Mouse (Mus musculus) urinary bladder, adult 2 months (tissue): ENCODE results near the gene Apoc4. TPM values are rescaled to one million over a fixed set of nuclear protein-coding genes. Genes with fewer than 3 reads are reported as not detected.

ENCODE experiments used
- DNase-seq: peaks from one replicate; pipeline ENCODE4 v3.0.0; 2022; ENCODE audit warnings: low spot score
- polyA plus RNA-seq: library from polyadenylated mRNA; depleted of rRNA; stranded (reverse); fragments of >200 nt; gene quantifications from 2 replicates; pipeline ENCODE4 v1.2.3, GENCODE M21; 2012; rRNA removed

The Apoc4 gene
- polyA plus RNA-seq, 1 experiment = 0.19 TPM

DNA sequence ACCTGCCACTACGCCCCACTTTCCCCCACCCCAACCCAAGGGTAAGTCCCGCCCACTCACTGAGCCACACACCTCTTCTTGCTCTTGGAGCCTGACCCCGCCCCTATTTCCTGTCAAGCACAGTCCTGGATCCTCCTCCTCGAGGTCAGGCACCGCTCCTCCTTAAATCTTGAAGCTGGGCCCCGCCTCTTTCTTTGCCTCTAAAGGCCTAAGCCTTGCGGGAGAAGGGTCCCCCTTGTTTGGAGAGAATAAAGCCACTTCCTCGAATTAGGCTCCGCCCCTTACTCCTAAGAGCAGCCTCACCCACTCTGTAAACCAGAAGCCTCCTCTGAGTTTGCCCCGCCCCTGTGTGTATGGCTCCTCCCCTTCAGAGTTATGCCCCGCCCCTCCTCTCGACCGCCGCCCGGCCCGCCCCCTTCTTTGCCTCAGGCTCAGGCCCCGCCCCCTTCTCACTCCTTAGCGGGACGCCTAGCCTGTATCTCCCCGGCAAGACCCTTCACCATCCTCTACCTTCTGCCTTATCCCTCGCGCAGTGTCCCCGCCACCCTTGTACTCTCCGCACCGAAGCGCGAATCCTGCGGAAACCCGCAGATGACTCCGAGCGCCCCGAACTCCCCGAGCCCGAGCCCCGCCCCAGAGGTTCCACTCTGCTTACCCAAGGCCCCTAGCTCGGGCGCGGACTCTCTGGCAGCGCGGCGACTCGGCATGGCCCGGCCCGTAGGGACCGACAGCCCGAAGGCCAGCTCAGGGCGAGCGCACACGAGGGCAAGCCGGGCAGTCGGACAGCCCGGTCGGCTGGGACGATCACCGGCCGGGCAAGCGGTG is 52.5 kb downstream of the Apoc4 start:
- DNase-seq = peak; percentile 82

DNA sequence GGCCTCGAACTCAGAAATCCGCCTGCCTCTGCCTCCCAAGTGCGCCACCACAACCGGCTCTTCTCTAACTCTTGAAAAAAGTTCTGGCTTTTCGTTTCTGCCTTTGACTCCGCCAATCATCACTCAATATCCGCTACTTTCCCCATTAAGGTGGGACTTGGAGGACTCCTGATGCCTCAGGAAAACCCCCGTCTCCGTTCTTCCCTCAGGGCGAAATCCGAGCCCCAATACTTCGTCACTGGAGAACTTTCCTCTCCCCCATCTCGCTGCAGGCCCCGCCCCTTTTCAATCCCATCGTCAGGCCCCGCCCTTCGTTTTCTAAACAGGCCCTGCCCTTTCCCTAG is 53.1 kb downstream of the Apoc4 start:
- no peak for DNase-seq

Other genes with a start within 250 kb of the Apoc4 start
- 13.3 and 19.4 TPM in 2 replicates for gene Mark4, start 222.7 kb downstream of the Apoc4 start, polyA plus RNA-seq
- 8.4 and 10.2 TPM in 2 replicates for gene Exoc3l2, start 218.1 kb downstream of the Apoc4 start, polyA plus RNA-seq
- gene Bloc1s3, start 173.1 kb downstream of the Apoc4 start, polyA plus RNA-seq = 6.6 and 7.4 TPM in 2 replicates
- 58.7 and 77.3 TPM in 2 replicates for gene Trappc6a, start 173.1 kb downstream of the Apoc4 start, polyA plus RNA-seq
- gene Nkpd1, start 163.6 kb downstream of the Apoc4 start, polyA plus RNA-seq = 1.5 and 1.6 TPM in 2 replicates
- gene Ppp1r37, start 118.4 kb downstream of the Apoc4 start, polyA plus RNA-seq = 61.4 and 64.8 TPM in 2 replicates
- 6.2 and 7.0 TPM in 2 replicates for gene Zfp296, start 104.2 kb downstream of the Apoc4 start, polyA plus RNA-seq
- gene Gemin7, start 103.9 kb downstream of the Apoc4 start, polyA plus RNA-seq = 69.0 TPM in 2 replicates
- gene Clasrp, start 77.0 kb downstream of the Apoc4 start, polyA plus RNA-seq = 68.9 and 76.5 TPM in 2 replicates
- gene Relb, start 52.0 kb downstream of the Apoc4 start, polyA plus RNA-seq = 22.5 and 23.5 TPM in 2 replicates
- 54.8 and 64.2 TPM in 2 replicates for gene Clptm1, start 16.4 kb downstream of the Apoc4 start, polyA plus RNA-seq
- gene Apoc2, start 3.5 kb downstream of the Apoc4 start, polyA plus RNA-seq = 0.86 and 1.1 TPM in 2 replicates
- gene Gm44805, start 56 bp downstream of the Apoc4 start, polyA plus RNA-seq = not detected in 2 replicates
- 54.0 and 72.3 TPM in 2 replicates for gene Apoc1, start 11.2 kb upstream of the Apoc4 start, polyA plus RNA-seq
- 1,139 and 1,516 TPM in 2 replicates for gene Apoe, start 17.7 kb upstream of the Apoc4 start, polyA plus RNA-seq
- 50.6 and 62.6 TPM in 2 replicates for gene Tomm40, start 34.0 kb upstream of the Apoc4 start, polyA plus RNA-seq
- gene Nectin2, start 69.0 kb upstream of the Apoc4 start, polyA plus RNA-seq = 37.9 and 38.6 TPM in 2 replicates
- gene Bcam, start 89.5 kb upstream of the Apoc4 start, polyA plus RNA-seq = 171 and 177 TPM in 2 replicates
- gene Cblc, start 115.3 kb upstream of the Apoc4 start, polyA plus RNA-seq = 25.6 and 37.5 TPM in 2 replicates
- gene Bcl3, start 141.3 kb upstream of the Apoc4 start, polyA plus RNA-seq = 10.8 and 10.9 TPM in 2 replicates
- 0.08 and 0.15 TPM in 2 replicates for gene Gm19345, start 170.5 kb upstream of the Apoc4 start, polyA plus RNA-seq
- 0.12 TPM in 1 of 2 replicates, not detected in the other for gene Ceacam16, start 179.8 kb upstream of the Apoc4 start, polyA plus RNA-seq
- gene Ceacam19, start 206.5 kb upstream of the Apoc4 start, polyA plus RNA-seq = 0.72 and 0.81 TPM in 2 replicates
- gene Pvr, start 239.7 kb upstream of the Apoc4 start, polyA plus RNA-seq = 15.2 and 16.8 TPM in 2 replicates